Mouse (Mus musculus): Measurements from ENCODE around the gene BC005537. TPM values are rescaled to one million over a fixed set of nuclear protein-coding genes. Genes with fewer than 3 reads are reported as not detected.

Gene BC005537
- polyA plus RNA-seq (2012; rRNA removed) = 118 and 133 TPM in 2 replicates

DNA sequence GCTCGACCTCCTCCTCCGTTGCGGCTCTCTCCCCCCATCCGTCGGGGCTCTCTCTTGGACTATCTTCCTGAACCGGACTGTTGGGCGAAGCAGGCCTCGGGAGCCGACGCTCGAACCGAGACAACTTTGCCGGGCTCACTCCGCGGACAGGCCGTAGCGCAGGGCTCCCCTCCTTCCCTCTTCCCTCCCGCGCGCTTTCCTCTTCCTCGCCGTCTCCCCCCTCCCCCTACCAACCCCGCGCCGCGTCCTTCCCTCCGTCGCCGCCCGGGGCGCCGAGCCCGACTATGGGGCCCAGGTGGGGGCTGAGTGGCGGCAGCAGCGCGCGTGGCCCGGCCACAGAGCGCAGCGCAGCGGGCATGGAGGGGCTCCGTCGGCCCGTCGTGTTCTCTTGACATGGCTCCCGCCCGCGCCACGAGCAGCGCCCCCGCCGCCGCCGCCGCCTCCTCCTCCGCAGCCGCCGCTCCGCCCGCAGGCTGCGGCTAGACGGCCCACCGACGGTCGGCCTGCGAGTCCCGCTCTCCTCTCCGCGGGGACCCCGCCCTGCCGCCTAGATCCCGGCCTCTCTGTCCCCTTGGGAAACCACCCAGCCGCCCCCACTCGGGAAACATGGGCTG is at the start of gene BC005537:
Gene BC005537 (plus strand): TSS at position 350 of the 614 bp plus-strand sequence.

DNA sequence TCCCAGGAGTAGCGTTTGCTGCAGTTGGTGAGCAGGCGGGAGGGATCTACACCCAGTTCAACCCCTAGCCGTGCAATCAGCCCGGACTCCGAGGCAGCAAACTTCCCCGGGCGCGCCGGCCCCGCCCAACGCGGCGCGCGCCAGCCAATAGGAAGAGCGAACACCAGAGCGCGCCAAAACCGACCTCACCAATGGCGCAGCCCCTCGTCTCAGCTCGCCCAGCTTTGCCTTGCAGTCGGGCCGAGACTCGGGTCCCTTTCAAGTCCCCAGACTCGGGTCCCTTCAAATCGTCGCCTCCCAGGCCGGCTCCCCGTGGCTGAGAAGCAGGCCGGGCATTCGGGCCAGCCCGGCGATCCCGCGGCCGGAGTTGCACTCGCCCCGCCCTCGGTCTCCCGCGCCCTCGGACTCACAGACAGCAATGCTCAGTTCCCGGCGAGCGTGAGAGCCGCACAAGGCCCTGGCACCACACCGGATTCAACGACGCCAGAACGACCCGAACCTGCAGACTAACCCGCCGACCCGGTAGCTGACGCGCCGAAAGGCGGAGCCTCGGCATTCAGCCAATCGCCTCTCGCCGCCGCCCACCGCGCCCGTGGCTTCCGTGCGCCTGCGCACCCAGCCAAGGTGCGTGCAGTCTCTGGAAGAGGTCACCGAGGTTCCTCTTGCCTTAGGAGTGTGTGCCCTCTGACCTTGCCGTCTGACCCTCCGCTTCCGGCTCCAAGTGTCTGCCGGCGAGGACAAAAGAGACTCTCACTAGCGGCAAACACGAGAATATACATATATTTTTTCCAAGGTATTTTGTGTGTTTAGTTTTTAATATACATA is 39.8 kb upstream of the BC005537 start, which contains the start of gene Gmnn:
Gene Gmnn (minus strand): TSS at position 521 of the 825 bp plus-strand sequence.

DNA sequence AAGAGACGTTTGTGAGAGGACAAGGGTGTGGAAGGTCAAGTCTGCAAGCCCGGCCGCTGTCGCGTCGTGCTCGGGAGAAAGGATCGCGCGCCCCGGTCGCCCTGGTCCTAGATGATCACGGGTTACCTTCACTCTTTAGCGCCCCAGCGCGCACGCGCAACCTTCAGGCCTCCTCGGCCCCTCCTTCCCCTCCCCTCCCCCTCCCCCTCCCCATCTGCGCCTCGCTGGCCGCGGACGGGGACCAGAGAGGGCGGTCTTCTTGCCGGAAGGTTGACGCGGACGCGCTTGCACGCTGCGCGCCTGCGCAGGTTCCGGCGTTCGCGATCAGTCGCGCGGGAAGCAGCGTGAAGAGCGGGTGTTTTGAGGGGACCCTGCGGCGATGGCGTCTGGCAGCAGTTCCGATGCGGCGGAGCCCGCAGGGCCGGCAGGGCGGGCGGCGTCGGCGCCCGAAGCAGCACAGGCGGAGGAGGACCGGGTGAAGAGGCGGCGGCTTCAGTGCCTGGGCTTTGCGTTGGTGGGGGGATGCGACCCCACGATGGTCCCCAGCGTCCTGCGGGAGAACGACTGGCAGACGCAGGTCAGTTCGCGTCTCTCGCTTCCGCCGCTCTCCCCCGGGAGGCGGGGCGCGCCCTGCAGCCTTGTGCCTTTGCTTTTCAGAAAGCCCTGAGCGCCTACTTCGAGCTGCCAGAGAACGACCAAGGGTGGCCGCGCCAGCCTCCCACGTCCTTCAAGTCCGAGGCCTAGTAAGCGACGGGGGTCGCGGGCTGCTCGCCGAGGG is 30.1 kb downstream of the BC005537 start, which contains the start of the genes Acot13 and Tdp2:
Gene Acot13 (minus strand): TSS at position 188 of the 778 bp plus-strand sequence.
Gene Tdp2 (plus strand): TSS at position 327 of the 778 bp plus-strand sequence.

DNA sequence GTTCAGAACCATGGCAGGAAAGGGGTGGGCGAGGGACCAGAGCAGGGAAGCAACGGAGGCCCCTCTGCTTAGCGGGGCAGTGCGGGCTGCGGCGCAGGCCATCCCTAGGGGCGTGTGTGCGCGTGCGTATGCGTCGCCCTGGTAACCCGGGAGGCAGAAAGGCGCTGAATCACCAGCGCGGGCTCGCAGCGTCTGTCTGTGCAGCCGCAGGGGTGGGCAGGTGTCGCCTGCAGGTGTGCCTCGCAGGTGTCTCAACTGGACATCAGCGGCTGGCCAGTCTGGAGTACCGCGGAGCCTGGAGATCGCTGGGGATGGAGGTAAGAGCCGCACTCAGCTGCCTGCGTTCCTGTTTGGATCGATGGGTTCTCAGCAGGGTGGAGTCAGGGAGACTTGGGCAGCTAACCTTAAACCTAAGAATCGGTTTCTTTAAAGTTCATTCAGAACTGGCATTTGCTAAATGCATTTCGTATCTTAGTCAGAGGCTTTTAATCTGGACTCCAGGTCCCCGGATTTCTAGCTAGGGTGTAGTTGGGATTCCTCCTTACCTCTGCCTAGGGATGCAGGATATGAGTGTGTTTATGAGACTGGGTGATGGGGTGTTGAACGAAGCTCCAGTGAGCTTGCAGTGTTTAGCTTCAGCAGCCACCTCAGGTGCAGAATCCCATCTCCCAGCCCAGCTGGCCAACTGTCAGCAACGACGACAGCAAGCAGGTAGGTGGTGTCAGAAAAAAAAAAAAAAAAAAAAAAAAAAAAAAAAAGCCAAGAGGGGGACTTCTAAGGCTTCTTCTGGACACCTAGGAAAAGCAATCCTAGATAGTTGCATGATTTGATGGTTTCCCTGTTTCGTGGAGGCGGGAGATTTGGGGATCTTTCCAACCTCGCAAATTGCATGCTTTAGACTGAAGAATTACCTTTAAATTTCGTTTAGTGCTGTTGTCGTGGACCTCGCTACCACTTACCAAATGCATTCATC is 43.8 kb downstream of the BC005537 start, which contains the start of gene D130043K22Rik:
Gene D130043K22Rik (plus strand): TSS at position 153 of the 973 bp plus-strand sequence.

Other genes with a start within 250 kb of the BC005537 start
- gene Ripor2, start 219.5 kb upstream of the BC005537 start, polyA plus RNA-seq (2012; rRNA removed) = 21.5 and 23.7 TPM in 2 replicates
- 0.09 TPM in 1 of 2 replicates, not detected in the other for gene Armh2, start 60.4 kb upstream of the BC005537 start, polyA plus RNA-seq (2012; rRNA removed)
- 25.7 and 30.2 TPM in 2 replicates for gene Gmnn, start 39.7 kb upstream of the BC005537 start, polyA plus RNA-seq (2012; rRNA removed)
- gene Acot13, start 29.9 kb downstream of the BC005537 start, polyA plus RNA-seq (2012; rRNA removed) = 34.1 and 36.9 TPM in 2 replicates
- 58.5 and 66.2 TPM in 2 replicates for gene Tdp2, start 30.0 kb downstream of the BC005537 start, polyA plus RNA-seq (2012; rRNA removed)
- gene D130043K22Rik, start 43.5 kb downstream of the BC005537 start, polyA plus RNA-seq (2012; rRNA removed) = 2.0 and 2.6 TPM in 2 replicates
- gene Aldh5a1, start 136.0 kb downstream of the BC005537 start, polyA plus RNA-seq (2012; rRNA removed) = 12.9 and 13.1 TPM in 2 replicates
- 1.9 and 2.1 TPM in 2 replicates for gene Gpld1, start 141.5 kb downstream of the BC005537 start, polyA plus RNA-seq (2012; rRNA removed)
- 34.5 and 35.4 TPM in 2 replicates for gene Mrs2, start 218.7 kb downstream of the BC005537 start, polyA plus RNA-seq (2012; rRNA removed)